Mouse (Mus musculus): ENCODE results near the gene Zfp113.
A peak's percentile ranks its signal among the peaks of the same experiment; 100 is the strongest.

The Zfp113 gene

DNA sequence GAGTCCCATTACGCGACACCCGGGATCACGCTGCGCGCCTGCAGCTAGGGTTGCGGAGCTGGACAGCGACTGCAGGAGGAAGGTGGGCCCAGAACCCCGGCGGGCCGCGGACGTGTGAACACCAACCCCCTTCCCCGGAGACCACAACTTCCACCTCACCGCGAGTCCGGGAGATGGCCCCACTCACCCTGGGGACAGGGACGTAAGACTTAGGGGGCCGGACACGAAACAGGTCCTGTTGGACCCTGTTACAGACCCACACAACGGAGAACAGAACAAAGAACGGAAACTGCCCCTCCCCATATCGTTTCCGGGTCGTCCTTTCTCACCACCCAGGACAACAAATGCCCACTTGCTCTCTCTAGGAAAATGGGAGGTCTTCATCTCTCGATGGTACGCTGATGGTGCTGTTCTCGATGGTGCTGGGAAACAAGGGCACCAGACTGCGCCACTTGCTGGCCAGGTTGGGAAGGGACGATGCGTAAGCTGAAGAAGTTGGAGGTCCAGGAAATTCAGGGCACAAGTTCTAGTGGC, at the start of gene Zfp113:
TSS of gene Zfp113 (minus strand) at position 302 of the 534 bp plus-strand sequence.
- peak; percentile 93 for DNase-seq (ENCODE audit: low read depth)

DNA sequence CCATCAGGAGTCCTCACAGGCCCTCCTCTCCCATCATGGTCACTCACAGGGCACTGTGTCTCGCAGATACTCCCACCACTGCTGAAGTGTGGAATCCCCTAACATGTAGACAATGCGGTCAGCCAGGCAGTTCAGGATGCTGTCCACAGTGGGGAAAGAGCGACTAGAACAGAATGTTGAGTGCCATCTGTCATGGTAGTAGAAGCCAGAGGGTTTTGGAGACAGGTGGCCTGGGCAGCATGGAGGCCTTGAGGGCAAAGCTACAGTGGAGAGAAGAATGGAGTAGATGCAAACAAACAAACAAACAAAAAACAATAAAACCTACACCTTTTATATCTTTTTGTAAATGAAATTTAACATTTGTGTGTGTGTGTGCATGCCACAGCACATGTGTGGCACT, 46.5 kb upstream of the Zfp113 start:
- no peak for DNase-seq (ENCODE audit: low read depth)

DNA sequence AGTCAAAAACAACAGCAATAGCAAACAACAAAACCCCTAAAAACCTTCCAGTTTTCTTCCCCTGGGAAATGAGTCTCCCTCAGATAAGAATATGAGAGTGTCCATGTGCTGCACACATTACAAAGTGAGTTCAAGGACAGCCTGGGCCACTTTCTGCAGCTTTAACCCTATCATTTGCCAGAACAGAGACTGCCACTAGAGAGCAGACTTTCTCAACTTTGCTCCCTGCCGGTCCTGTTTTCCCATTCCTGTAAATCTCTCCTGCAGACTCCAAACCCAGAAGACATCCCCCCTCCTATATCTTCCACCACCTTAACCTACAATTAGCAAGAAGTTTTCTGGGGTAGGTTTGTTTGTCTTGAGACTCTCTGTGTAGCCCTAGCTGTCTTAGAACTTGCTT, 44.0 kb upstream of the Zfp113 start:
- no peak for DNase-seq (ENCODE audit: low read depth)

DNA sequence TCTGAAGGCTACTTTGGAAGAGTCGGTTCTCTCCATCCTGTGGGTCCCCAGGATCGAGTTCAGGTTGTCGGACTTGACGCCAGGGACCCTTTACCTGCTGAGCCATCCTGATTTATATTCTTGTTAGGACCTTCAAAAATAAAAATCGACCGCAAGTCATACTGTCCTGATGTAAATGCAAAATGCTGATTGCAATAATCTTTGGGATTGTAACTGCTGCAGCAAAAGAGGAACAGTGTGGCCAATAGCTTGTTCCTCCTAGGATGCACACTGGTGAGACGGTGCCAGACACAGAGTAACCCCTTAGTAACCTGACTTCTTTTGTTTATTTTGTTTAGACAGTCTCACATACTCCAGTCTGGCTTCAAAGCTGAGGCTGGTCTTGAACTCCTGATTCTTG, 39.9 kb upstream of the Zfp113 start:
- DNase-seq (ENCODE audit: low read depth), result no peak

DNA sequence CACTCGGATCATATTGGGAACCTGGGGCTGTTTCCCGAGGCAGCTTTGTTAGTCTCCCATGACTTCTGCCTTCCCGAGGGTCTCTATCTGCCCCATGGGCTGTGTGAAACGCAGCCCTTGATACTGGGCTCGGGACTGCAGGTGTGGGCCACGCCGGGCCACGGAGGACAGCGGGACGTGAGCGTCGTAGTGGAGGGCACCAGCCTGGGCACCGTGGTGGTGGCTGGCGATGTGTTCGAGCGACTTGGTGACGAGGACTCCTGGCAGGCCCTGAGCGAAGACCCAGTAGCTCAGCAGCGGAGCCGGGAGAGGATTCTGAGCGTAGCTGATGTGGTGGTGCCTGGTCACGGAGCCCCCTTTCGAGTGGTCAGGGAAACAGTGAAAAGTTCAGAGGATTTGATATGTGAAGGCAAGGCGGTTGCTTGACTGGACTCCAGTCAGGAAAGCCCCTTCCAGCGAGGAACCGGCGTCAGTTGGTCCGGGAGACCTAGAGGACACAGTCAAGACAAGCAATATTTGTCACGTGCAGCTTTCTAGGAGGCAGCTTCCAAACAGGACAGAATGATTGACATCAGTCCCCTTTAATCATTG, 39.3 kb upstream of the Zfp113 start:
- no peak for DNase-seq (ENCODE audit: low read depth)

DNA sequence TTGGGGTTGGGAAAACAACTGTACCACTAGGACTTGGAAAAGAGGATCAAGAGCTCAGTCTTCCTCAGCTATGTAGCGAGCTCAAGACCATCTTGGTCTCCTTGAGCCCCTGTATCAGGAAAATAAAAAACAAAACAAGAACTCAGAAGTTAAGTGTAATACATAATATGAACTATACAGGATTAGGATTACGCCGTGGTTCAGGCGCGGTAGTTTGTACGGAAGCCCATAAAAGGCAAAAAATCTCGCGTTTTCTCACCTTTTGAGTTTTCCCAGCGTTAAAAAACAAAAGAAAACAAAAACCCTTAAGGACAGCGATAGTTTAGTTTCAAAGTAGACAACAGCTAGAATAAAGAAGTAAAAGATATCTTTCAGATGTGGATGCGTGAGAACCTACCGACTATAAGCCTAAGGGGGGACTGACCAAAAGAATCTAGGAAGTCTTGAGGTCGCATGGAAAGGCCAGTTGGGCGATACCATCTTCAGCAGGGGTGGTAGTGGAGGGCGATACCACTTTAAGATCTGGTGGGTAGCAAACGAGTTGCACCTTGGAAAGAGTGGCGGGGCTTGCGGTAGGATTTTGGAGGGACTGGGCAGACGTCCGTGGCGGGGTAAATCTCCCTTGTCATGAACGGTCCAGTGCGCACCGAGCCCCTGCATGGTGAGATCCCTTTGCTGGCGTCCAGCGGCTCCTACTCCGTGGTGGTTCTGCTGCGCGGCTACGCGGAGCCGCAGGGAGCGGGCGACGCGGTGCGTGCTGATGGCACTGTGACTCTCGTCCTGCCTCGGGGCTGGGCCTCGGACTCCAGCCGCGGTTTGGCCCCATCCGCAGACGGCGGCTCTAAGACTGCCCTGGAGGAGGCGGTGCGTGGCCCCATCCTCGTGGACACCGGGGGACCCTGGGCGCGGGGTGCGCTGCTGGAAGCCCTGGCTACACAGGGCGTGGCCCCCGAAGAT, 38.5 kb upstream of the Zfp113 start, which contains the start of gene Mblac1:
TSS of gene Mblac1 (plus strand) at position 544 of the 957 bp plus-strand sequence.
- DNase-seq (ENCODE audit: low read depth), result peak; percentile 86

DNA sequence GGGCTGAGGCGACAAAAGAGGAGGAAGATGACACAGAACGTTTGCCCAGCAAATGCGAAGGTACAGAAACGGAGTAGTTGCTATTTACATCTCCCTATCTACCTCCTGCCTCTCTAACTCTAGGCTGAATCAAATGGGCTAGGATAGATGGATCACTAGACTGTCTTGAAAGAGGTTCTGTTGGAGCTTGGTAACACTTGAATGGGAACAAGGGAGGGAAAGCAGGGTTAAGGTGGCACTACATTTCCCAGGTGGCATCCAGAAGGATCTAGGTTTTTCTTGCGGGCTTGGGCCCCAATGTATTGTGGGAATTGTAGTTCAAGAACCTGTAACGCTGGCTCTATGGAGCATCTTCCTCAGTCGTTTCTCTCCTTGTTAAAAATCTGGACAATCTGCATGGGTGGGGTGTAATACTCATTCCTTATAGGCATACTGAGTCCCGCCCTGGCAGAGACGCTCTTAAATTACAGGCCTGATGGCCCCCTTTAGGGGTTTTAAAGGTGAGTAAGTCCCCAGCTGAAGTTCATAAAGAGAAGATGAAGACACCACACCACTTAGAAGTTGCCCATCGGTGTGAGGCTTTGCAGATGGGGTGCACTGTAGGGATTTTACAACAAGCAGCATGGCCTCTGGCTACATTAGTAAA, 32.2 kb upstream of the Zfp113 start:
- peak; percentile 71 for DNase-seq (ENCODE audit: low read depth)

DNA sequence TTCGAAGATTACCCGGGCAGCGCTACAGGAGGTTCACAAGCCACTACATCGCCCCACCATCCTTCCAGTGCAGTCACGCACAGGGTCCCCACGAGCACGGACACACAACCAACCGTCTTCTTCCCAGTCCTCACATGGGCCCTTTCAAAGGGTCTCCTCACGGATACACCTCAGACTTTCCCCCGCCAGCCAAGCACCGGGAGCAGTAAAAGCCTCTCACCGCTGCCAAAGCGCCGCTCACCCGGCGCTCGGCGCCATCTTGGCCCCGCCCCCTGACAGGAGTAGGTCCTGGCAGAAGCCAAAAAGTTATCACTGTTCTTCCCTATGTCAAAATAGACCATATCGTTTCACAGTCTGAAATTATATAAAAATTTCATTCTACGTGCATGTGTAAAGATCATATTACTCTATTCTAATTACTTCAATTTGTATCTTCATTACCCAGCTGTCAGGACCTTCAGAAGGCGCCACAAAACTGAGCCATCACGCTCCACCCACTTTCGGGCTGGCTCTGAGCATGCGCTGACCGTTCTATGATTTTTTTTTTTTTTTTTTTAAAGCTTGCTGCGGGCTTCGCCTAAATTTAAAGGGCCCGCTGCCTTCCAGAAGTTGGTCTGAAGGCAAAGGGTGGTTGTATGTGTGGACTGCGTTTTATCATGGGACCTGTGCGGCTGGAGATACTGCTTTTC, 31.6 kb upstream of the Zfp113 start, which contains the start of the genes Taf6 and Cnpy4:
TSS of gene Taf6 (minus strand) at position 502 of the 689 bp plus-strand sequence.
TSS of gene Cnpy4 (plus strand) at position 536 of the 689 bp plus-strand sequence.
- DNase-seq (ENCODE audit: low read depth), result peak; percentile 84

DNA sequence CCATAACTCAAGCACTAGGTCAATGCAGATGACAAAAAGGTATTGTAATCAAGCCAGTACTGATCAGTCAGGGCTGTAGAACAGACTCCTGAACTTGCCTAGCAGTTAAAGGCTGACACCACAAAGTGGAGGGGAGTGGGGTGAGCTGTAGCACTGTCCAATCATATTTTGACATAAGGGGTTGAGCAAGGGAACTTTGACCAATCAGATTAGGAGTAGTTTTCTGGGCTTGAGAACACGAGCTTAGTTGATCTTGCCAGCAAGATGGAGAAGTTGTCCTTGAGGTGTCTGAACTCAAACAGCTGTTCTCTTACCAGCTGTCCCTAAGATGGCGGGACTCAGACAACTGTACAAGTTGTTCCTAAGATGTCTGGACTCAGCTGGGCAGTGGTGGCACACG, 17.7 kb upstream of the Zfp113 start:
- DNase-seq (ENCODE audit: low read depth), result no peak

DNA sequence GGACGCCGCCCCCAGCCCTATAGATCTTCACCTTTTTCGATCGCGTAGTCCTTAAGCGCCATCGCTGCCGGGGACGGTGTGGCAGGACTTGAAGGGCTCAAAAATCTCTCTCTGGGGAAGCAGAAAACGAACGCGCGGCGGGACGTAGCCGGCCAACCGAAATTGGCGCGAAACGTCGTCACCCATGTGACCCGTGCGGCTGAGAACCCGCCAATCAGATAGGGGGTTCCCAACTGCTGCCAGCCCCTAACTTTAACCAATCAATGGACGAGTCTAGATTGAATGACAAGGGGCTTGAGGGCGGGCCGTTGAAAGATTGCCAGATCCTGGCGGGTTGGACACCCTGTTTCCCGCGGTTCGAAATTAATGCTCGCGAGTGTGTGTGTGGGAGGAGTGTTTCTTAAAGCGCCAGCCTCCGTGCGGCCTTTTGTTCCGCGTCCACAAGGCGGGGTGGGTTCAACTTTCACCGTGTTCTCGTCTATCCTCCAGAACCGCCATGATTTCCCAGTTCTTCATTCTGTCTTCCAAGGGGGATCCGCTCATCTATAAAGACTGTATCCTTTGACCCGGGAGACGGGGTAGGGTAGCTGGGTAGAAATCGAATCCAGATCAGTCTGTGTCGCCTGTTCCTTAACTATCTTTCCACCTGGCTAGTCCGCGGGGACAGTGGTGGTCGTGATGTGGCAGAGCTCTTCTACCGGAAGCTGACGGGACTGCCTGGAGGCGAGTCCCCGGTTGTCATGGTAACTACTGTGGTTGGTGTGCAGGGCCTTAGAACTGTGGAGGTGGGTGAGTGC, 16.3 kb upstream of the Zfp113 start, which contains the start of the genes Ap4m1 and Mcm7:
TSS of gene Ap4m1 (plus strand) at position 308 of the 797 bp plus-strand sequence.
TSS of gene Mcm7 (minus strand) at position 728 of the 797 bp plus-strand sequence.
- peak; percentile 97 for DNase-seq (ENCODE audit: low read depth)

DNA sequence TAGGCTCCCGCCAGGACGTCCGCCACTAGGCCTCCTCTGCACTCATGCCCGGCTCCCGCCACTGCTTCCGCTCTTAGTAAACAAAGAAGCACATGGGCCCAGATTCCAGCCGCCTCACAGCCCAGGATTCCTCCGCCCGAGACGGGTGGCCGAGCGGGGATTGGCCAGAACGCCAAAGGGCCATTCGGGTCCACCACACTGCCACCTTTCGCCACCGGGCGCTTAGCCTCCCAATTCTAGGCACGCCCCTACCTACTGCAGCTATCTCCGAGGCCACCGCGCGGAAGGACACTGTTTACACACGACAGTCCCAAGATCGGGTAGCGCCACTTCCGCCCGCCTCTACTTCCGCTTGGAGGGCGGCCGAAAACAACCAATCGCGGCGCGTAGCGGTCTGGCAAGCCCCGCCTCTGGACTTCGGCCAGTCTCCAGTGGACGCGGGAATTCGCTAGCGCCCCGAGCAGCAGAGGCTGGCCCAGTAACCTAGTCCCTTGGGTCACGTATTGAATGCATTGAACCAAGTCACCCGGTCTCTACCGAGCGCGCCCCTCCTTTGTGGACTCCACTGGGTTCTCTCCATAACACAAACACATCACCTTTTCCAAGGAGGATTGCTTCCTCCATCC, 15.5 kb upstream of the Zfp113 start:
- peak; percentile 89 for DNase-seq (ENCODE audit: low read depth)

DNA sequence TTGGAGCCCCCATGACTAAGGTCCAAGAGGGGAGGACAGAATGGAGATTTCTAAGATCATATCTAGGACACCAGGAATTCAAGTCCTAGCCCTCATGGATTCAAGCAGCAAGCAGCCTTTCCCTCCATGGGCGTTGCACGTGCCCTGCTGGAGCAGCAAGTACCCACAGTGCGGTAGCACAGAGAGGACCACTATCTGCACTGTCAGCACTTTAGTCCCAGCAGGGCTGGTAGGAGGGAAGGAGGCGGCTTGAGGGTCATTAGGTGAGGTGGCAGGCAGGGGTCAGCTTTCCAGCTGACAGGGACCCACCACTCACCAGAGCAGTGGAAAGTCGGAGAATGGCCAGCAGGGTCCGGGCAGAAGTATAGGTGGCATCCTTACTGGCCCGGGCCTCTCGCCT, 10.1 kb upstream of the Zfp113 start:
- no peak for DNase-seq (ENCODE audit: low read depth)

DNA sequence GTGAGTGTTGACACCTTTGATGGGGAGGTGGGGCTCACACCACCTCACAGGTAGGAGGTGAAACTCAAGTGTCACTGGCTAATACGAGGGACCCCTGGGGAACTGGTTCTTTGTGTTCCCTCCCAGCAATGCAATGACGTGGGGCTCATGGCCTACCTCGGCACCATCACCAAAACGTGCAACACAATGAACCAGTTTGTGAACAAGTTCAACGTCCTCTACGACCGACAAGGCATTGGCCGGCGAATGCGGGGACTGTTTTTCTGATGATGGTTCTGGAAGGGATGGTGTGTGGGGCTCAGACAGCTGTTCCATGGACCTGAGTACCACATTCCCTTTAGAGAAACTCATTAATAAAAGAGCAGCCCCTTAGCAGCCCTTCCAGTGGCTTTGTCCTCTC, 8.1 kb upstream of the Zfp113 start:
- no peak for DNase-seq (ENCODE audit: low read depth)

DNA sequence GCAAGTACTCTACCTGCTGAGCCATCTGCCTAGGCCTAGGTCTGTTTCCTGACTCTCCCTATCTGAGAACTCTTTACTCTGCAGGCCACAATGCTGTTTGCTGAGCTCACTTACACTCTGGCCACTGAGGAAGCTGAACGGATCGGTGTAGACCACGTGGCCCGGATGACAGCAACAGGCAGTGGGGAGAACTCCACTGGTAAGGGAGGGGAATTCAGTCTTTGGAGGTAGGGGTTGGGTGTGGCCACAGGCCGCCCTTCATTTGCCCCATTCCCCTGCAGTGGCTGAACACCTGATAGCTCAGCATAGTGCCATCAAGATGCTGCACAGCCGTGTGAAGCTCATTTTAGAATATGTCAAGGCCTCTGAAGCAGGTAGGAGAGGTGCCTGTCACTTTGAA, 7.5 kb upstream of the Zfp113 start:
- no peak for DNase-seq (ENCODE audit: low read depth)

DNA sequence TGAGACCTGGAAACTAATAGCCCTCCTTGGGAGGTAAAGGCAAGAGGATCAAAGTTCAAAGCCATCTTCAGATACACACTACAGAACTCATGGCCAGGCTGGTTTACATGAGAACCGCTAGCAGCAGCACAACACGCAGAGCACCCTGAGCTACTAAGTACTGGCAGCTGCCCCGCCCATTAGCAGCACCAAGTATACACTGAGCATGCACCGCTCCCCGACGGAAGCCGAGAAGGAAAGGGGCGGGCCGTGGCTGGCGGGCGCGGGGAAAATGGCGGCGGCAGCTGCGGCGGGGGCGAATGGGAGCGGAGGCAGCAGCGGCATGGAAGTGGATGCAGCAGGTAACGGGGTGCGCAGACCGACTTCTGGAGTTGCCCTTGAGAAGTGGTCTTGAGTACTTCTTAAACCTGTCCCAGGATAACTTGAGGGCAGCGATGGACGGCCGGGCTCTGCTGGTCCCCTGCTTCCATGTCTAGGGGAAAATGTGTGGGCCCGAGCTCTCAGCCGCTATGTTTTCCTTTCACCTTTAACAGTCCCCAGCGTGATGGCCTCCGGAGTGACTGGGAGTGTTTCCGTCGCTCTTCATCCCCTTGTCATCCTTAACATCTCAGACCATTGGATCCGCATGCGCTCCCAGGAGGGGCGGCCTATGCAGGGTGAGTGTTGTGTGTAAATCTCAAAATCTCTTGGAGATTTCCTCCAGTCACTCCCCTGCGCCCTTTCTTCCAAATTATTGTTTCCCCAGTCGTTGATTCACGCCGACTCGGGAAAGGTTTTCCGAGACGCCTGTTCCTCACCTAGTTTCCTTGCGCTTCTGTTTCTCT, 5.5 kb upstream of the Zfp113 start, which contains the start of gene Cops6:
TSS of gene Cops6 (plus strand) at position 230 of the 824 bp plus-strand sequence.
- DNase-seq (ENCODE audit: low read depth), result peak; percentile 88

DNA sequence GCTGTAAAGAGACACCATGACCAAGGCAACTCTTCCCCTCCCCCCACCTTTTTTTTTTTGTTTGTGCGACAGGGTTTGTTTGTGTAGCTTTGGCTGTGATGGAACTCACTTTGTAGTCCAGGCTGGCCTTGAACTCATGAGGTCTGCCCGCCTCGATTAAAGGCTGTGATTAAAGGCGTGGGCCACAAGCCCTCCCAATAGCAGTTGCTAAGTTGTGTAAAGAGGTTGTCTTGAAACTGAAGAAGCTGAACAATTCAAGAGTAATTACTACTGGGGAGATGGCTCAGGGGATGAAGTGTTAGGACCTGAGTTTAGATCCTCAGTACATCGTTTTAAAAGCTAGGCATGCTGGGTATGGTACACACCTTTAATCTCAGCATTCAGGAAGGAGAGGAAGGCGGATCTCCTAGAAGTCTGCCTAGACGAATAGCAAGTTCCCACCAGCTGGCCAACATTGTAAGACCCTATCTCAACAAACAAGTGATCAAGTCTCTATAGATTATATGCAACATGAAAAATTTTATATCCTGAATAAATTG, 4.7 kb upstream of the Zfp113 start:
- no peak for DNase-seq (ENCODE audit: low read depth)

DNA sequence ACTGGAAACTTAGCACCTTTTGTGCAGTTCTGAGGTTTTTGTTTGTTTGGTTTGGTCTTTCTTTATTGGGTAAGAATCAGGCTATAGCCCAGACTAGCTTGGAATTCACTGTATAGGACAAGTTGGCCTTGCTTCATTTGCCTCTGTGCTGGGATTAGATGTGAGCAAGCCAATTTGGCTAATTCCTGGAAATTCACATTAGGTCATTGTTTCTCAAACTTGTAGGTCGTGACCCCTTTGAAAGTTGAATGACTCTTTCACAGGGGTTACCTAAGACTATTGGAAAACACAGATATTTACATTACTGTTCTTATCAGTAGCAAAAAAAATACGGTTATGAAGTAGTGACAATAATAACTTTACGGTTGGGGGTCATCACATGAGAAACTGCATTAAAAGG, 1.2 kb downstream of the Zfp113 start:
- DNase-seq (ENCODE audit: low read depth), result no peak

DNA sequence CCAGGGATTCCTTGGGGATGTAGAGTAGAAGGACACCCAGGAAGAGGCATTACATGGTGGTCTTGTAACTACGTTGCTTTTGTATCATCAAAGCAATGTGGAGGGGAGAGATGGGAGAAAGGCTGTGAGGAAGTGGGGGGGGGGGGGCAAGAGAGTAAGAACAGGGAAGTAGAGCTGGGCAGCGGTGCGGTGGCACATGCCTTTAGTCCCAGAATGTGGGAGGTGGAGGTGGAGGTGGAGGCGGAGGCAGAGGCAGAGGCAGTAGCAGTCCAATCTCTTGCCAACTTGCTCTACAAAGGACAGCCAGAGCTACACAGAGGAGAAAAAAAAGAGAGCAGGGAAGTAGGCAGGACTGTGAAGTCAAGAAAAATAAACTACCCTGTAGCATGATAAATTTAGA, 17.0 kb downstream of the Zfp113 start:
- DNase-seq (ENCODE audit: low read depth), result no peak
